Mouse (Mus musculus) right cerebral cortex, postnatal 36 days (tissue): Measurements from ENCODE around the gene Pigk.

Experiments used
- DNase-seq, 2 experiments: peaks; one replicate each; pipeline ENCODE4 v3.0.0; 2022; ENCODE audit warnings: low spot score in 2 of 2, mixed read lengths in 1 of 2

Pigk gene

GRCm38 (mm10) chr3:152936313-152936712 lies 222.4 kb downstream of the Pigk start:
- no peak for DNase-seq

GRCm38 (mm10) chr3:152941671-152942070 lies 227.8 kb downstream of the Pigk start:
- no peak for DNase-seq

GRCm38 (mm10) chr3:152942985-152943384 lies 229.1 kb downstream of the Pigk start:
- DNase-seq = no peak

GRCm38 (mm10) chr3:152944766-152945165 lies 230.9 kb downstream of the Pigk start:
- no peak for DNase-seq

- no peak for DNase-seq
Observed at GRCm38 (mm10) chr3:152947031-152947640, 233.2 kb downstream of the Pigk start.

- no peak for DNase-seq
Observed at GRCm38 (mm10) chr3:152948556-152948955, 234.7 kb downstream of the Pigk start.

GRCm38 (mm10) chr3:152949233-152949777 lies 235.4 kb downstream of the Pigk start:
- DNase-seq = no peak

GRCm38 (mm10) chr3:152950299-152950698 lies 236.4 kb downstream of the Pigk start:
- DNase-seq = no peak

- DNase-seq = no peak
Observed at GRCm38 (mm10) chr3:152950914-152951313, 237.0 kb downstream of the Pigk start.

- DNase-seq = no peak
Observed at GRCm38 (mm10) chr3:152951634-152952545, 238.0 kb downstream of the Pigk start.

- DNase-seq = no peak
Observed at GRCm38 (mm10) chr3:152956038-152956437, 242.1 kb downstream of the Pigk start.

- no peak for DNase-seq
Observed at GRCm38 (mm10) chr3:152956771-152957170, 242.9 kb downstream of the Pigk start.

- peak; percentile 16 to 24 for DNase-seq
Observed at GRCm38 (mm10) chr3:152958358-152959150, 244.7 kb downstream of the Pigk start.

GRCm38 (mm10) chr3:152961855-152962376 lies 248.0 kb downstream of the Pigk start:
- DNase-seq = no peak

- no peak for DNase-seq
Observed at GRCm38 (mm10) chr3:152969774-152970347, 256.0 kb downstream of the Pigk start.

GRCm38 (mm10) chr3:152971373-152971772 lies 257.5 kb downstream of the Pigk start:
- peak; percentile 73 to 84 for DNase-seq

- DNase-seq = no peak
Observed at GRCm38 (mm10) chr3:152979481-152980092, 265.7 kb downstream of the Pigk start.

GRCm38 (mm10) chr3:152980431-152980830 lies 266.5 kb downstream of the Pigk start:
- DNase-seq = no peak

GRCm38 (mm10) chr3:152980978-152981974 lies 267.4 kb downstream of the Pigk start:
- DNase-seq = peak; percentile 61 to 65

- DNase-seq = peak in 1 of 2 experiments; percentile 36
Observed at GRCm38 (mm10) chr3:152981988-152982387, 268.1 kb downstream of the Pigk start, which contains the start of gene St6galnac5. TSS of gene St6galnac5 (minus strand) at chr3:152982246.
